7 mouse cellular contexts compared by ENCODE assay signal in the genomic region with DNA sequence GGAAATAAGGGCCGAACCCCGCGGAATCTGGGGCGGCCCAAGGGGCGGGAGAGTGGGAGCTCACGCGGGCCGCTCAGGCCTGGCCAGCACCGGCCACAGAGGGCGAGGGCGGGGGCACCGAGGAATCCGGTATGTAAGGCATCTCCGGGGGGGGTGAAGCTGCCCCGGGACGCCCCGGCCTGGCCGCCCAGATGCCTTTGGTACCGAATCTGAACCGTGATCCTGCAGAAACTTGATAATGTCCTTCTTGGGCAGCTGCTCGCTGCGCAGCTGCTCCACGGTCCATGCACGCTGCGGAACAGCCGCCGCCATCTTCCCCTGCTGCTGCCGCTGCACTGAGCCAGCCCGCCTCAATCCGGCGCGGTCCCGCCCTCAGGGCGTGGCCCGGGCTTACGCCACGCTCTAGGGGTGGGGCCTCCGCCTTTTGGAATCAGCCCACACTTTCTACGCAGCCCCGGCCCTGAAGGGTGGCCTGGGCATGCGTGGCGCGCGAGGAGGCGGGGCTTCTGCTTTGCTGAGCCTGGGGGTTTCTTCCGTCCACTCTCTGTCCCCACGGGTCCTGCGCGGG. TPM values are rescaled to one million over a fixed set of nuclear protein-coding genes. Genes with fewer than 3 reads are reported as not detected.
A peak's percentile ranks its signal among the peaks of the same experiment; 100 is the strongest.
DNase-seq lines count a peak whose midpoint lies in the region; ATAC-seq lines count a peak whose summit lies in the region.

TSS of gene Fkbp3 (minus strand) at position 397 of the 568 bp plus-strand sequence.

- DNase-seq in adrenal gland, adult 8-10 months: peak; percentile 95
- peak; percentile 98 for DNase-seq in embryo, embryonic 9.5 days (ENCODE audit: extremely low spot score)
- peak; percentile 96 to 97 for DNase-seq in gastrocnemius, postnatal 4 days (ENCODE audit: low spot score in 2 of 2)
- peak; percentile 96 for DNase-seq in left cerebral cortex, postnatal 36 days (ENCODE audit: low spot score in 2 of 2)
- DNase-seq in midbrain, embryonic 11.5 days (ENCODE audit: low spot score, missing footprints): peak; percentile 100
- DNase-seq in skeletal muscle tissue, adult 2 months (ENCODE audit: low read depth, low spot score): peak; percentile 95

- under 1% methylated on average over 48 of the region's 49 CpGs for WGBS in intestine, embryonic 16.5 days
- 0% methylated on average over 45 of the region's 49 CpGs for WGBS in midbrain, embryonic 11.5 days

- peak within 1 kb of the TSS; percentile 84 for H3K27ac ChIP-seq in intestine, embryonic 16.5 days (ENCODE audit: low read length)
- peak within 1 kb of the TSS; percentile 80 for H3K27ac ChIP-seq in midbrain, embryonic 11.5 days (ENCODE audit: low read depth, low read length)

- H3K4me2 ChIP-seq in intestine, embryonic 16.5 days (ENCODE audit: low read depth, low read length): peak within 1 kb of the TSS; percentile 85
- H3K4me2 ChIP-seq in midbrain, embryonic 11.5 days: peak within 1 kb of the TSS; percentile 83

- H3K9me3 ChIP-seq in intestine, embryonic 16.5 days (ENCODE audit: control insufficient read depth, low read length): no peaks in the 10 kb centered on the region
- H3K9me3 ChIP-seq in midbrain, embryonic 11.5 days (ENCODE audit: control insufficient read depth, low read length): no peaks in the 10 kb centered on the region

- no peaks in the 10 kb centered on the region for H3K27me3 ChIP-seq in intestine, embryonic 16.5 days (replicated peaks; ENCODE audit: control insufficient read depth, insufficient read depth, low read length)
- H3K27me3 ChIP-seq in midbrain, embryonic 11.5 days (ENCODE audit: control insufficient read depth, insufficient read depth, low read length): no peaks in the 10 kb centered on the region

- H3K36me3 ChIP-seq in intestine, embryonic 16.5 days (ENCODE audit: control insufficient read depth, insufficient read depth, low read length): no peaks in the 10 kb centered on the region; the same call in 1 of the 2 replicates
- H3K36me3 ChIP-seq in midbrain, embryonic 11.5 days (ENCODE audit: control insufficient read depth, insufficient read depth, low read length): no peaks in the 10 kb centered on the region

- peaks cover 15% of the 10 kb centered on the region for H3K4me1 ChIP-seq in intestine, embryonic 16.5 days (ENCODE audit: control insufficient read depth, insufficient read depth, low read length)
- peaks cover 14% of the 10 kb centered on the region for H3K4me1 ChIP-seq in midbrain, embryonic 11.5 days (ENCODE audit: control insufficient read depth, insufficient read depth, low read length)

- peak within 1 kb of the TSS; percentile 95 for H3K4me3 ChIP-seq in intestine, embryonic 16.5 days (ENCODE audit: low read length)
- peak within 1 kb of the TSS; percentile 90 for H3K4me3 ChIP-seq in midbrain, embryonic 11.5 days (ENCODE audit: low read depth, low read length)

- intact Hi-C loops in left cerebral cortex, postnatal 36 days (cut with DNase I): no loop called here

- peak within 1 kb of the TSS; percentile 96 for H3K9ac ChIP-seq in intestine, embryonic 16.5 days (ENCODE audit: low read depth, low read length)
- peak within 1 kb of the TSS; percentile 89 for H3K9ac ChIP-seq in midbrain, embryonic 11.5 days (ENCODE audit: low read length)

- ATAC-seq in intestine, embryonic 16.5 days: peak; percentile 99
- peak; percentile 99 for ATAC-seq in midbrain, embryonic 11.5 days (ENCODE audit: low FRiP score)

RNA-seq across cellular contexts. Expression of gene Fkbp3, which starts in this region (rescaled TPM):
- 100 to 1,000 TPM in 3 of 4 experiments, 10 to 100 TPM in 1; 100.0 to 144 (median 129) TPM for total RNA-seq in adrenal gland, adult 8-10 months (2022)
- 100 to 1,000 TPM; 223 to 228 TPM for total RNA-seq in gastrocnemius, postnatal 4 days (2021)
- 262 and 301 TPM in 2 replicates for polyA plus RNA-seq in intestine, embryonic 16.5 days (2015; fragmentation: Nextera tagmentation; extraction: Ambion mirVana)
- 100 to 1,000 TPM; 149 to 162 TPM for total RNA-seq in left cerebral cortex, postnatal 36 days (2021)
- 793 and 830 TPM in 2 replicates for polyA plus RNA-seq in midbrain, embryonic 11.5 days (2014; fragmentation: Nextera tagmentation; extraction: Ambion mirVana)

Comparison
In these comparisons a context has a peak if more than half of its experiments do, and no peak if none do; other contexts are left out.
1. Peak in every context shown above with its lines: DNase-seq, ATAC-seq, H3K4me3 ChIP-seq and H3K27ac ChIP-seq.